In the genomic region with DNA sequence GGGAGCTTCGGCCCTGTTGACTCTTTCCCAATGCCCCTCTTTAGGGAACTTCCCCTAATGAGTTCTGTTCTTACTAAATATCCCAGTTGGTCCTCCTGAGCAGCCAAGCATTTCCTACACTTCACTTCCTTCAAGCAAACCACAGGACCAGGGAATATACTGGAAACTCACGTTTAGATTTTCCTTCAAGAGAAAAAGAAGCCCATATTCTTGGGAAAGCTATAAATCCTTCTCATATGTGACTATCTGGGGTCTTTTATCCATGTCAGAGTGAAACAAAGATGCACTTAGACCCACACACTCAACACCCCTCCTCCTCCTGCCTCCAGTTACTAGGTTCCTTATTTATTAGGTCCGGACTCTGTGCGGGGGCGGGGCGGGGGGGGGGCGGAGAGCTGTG, we compare ENCODE assay signal across 10 mouse cellular contexts. TPM values are rescaled to one million over a fixed set of nuclear protein-coding genes. Genes with fewer than 3 reads are reported as not detected.
A peak's percentile ranks its signal among the peaks of the same experiment; 100 is the strongest.
DNase-seq lines count a peak whose midpoint lies in the region; ATAC-seq lines count a peak whose summit lies in the region.
"Had no signal": no experiment of that assay in that cellular context is flagged by ENCODE, and none has a peak within 500 bp of the region (broad histone marks: within the 10 kb centered on the region; RNA-seq: fewer than 3 reads in every experiment).

No protein-coding gene starts in this region.

- no peaks in the 10 kb centered on the region for H3K9me3 ChIP-seq in forebrain, embryonic 15.5 days
- H3K9me3 ChIP-seq in limb, embryonic 11.5 days (ENCODE audit: control insufficient read depth, low read length), result no peaks in the 10 kb centered on the region
- H3K9me3 ChIP-seq in neural tube, embryonic 15.5 days (replicated peaks), result no peaks in the 10 kb centered on the region

- WGBS in forebrain, embryonic 15.5 days, result 6% methylated on average over 7 of the region's 7 CpGs
- 6% methylated on average over 7 of the region's 7 CpGs for WGBS in limb, embryonic 11.5 days
- 2% methylated on average over 7 of the region's 7 CpGs for WGBS in neural tube, embryonic 15.5 days

- no peaks in the 10 kb centered on the region for H3K27me3 ChIP-seq in forebrain, embryonic 15.5 days
- no peaks in the 10 kb centered on the region for H3K27me3 ChIP-seq in limb, embryonic 11.5 days (ENCODE audit: control insufficient read depth, insufficient read depth, low read length)
- H3K27me3 ChIP-seq in neural tube, embryonic 15.5 days (replicated peaks), result no peaks in the 10 kb centered on the region

- peak overlapping the region; percentile 84 for H3K4me2 ChIP-seq in forebrain, embryonic 15.5 days (replicated peaks)
- H3K4me2 ChIP-seq in limb, embryonic 11.5 days (ENCODE audit: low read depth, severe bottlenecking), result peak overlapping the region; percentile 83
- peak overlapping the region; percentile 75 for H3K4me2 ChIP-seq in neural tube, embryonic 15.5 days

- peak overlapping the region; percentile 74 for H3K9ac ChIP-seq in forebrain, embryonic 15.5 days (replicated peaks)
- H3K9ac ChIP-seq in limb, embryonic 11.5 days (ENCODE audit: low read length), result no peak overlapping the region
- H3K9ac ChIP-seq in neural tube, embryonic 15.5 days (replicated peaks), result peak overlapping the region; percentile 65

- H3K4me3 ChIP-seq in forebrain, embryonic 15.5 days, result peak overlapping the region; percentile 71
- peak overlapping the region; percentile 45 for H3K4me3 ChIP-seq in limb, embryonic 11.5 days (ENCODE audit: low read depth, low read length)
- peak overlapping the region; percentile 52 for H3K4me3 ChIP-seq in neural tube, embryonic 15.5 days (replicated peaks)

- intact Hi-C loops in left cerebral cortex, postnatal 25 days (cut with DNase I), result loop anchor here (10.0 kb wide), 1 partner anchor 527 kb away; no protein-coding TSS in a partner anchor
- intact Hi-C loops in left cerebral cortex, postnatal 10 days (cut with DNase I), result no loop called here

- H3K27ac ChIP-seq in forebrain, embryonic 15.5 days (replicated peaks), result peak overlapping the region; percentile 85
- H3K27ac ChIP-seq in limb, embryonic 11.5 days (replicated peaks; ENCODE audit: low read depth, low read length), result no peak overlapping the region
- H3K27ac ChIP-seq in neural tube, embryonic 15.5 days (replicated peaks), result peak overlapping the region; percentile 86

- DNase-seq in left cerebral cortex, postnatal 25 days (ENCODE audit: low spot score in 2 of 2), result peak; percentile 15 to 31
- DNase-seq in left cerebral cortex, postnatal 10 days (ENCODE audit: extremely low spot score in 1 of 2, low spot score in 2 of 2), result no peak
- no peak for DNase-seq in limb, embryonic 11.5 days (ENCODE audit: low spot score)
- no peak for DNase-seq in spleen, adult 12 weeks (ENCODE audit: low spot score)
- no peak for DNase-seq in retina, postnatal 1 day
- DNase-seq: lung, postnatal 4 days had no signal

- no peaks in the 10 kb centered on the region for H3K36me3 ChIP-seq in forebrain, embryonic 15.5 days
- no peaks in the 10 kb centered on the region for H3K36me3 ChIP-seq in limb, embryonic 11.5 days (ENCODE audit: control insufficient read depth, insufficient read depth, low read length)
- no peaks in the 10 kb centered on the region for H3K36me3 ChIP-seq in neural tube, embryonic 15.5 days

- ATAC-seq in forebrain, embryonic 15.5 days (replicated peaks), result peak; percentile 14; the same call in 1 of the 2 replicates
- no peak for ATAC-seq in limb, embryonic 11.5 days (ENCODE audit: insufficient number of reproducible peaks, low FRiP score, low TSS enrichment, low read depth)
- ATAC-seq in neural tube, embryonic 15.5 days (ENCODE audit: low FRiP score), result 0 out of 2 replicates have a peak, but pooled peaks have one; percentile 49
- ATAC-seq: Patski had no signal

- H3K4me1 ChIP-seq in forebrain, embryonic 15.5 days, result peaks cover 47% of the 10 kb centered on the region
- no peaks in the 10 kb centered on the region for H3K4me1 ChIP-seq in limb, embryonic 11.5 days (ENCODE audit: control insufficient read depth, insufficient read depth, low read length)
- H3K4me1 ChIP-seq in neural tube, embryonic 15.5 days, result peaks cover 36% of the 10 kb centered on the region

RNA-seq across cellular contexts. Expression of a gene that starts 6.5 kb away (rescaled TPM):
- total RNA-seq in left cerebral cortex, postnatal 25 days (2021), result 10 to 100 TPM; 70.5 to 80.2 TPM
- 10 to 100 TPM; 78.8 to 81.4 TPM for total RNA-seq in left cerebral cortex, postnatal 10 days (2021)
- 32.7 and 34.0 TPM in 2 replicates for polyA plus RNA-seq in forebrain, embryonic 15.5 days (2015; fragmentation: Nextera tagmentation; extraction: Ambion mirVana)
- polyA plus RNA-seq in limb, embryonic 11.5 days (2014; fragmentation: Nextera tagmentation; extraction: Ambion mirVana), result 0.99 TPM in 2 replicates
- 27.9 and 33.6 TPM in 2 replicates for polyA plus RNA-seq in neural tube, embryonic 15.5 days (2015; fragmentation: Nextera tagmentation; extraction: Ambion mirVana)
- total RNA-seq: hematopoietic stem cell, adult 5-6 weeks had no signal

Comparison
In these comparisons a context has a peak if more than half of its experiments do, and no peak if none do; other contexts are left out.
1. DNase-seq: peak in left cerebral cortex, postnatal 25 days (2 of 2); none in left cerebral cortex, postnatal 10 days (0 of 2), limb, embryonic 11.5 days (single experiment), spleen, adult 12 weeks (single experiment) and retina, postnatal 1 day (single experiment).
2. RNA of a gene that starts 6.5 kb away (polyA plus RNA-seq): 27.9 to 33.6 TPM in neural tube, embryonic 15.5 days and 32.7 to 34.0 TPM in forebrain, embryonic 15.5 days; 0.99 TPM in limb, embryonic 11.5 days; every median in the first group is over 10 times any median in the second.
3. Peak in every context shown above with its lines, with median percentiles within 50 percentile points of each other: H3K4me2 ChIP-seq and H3K4me3 ChIP-seq.